Mouse (Mus musculus) heart, embryonic 16.5 days (tissue): ENCODE results near the gene Asic2. TPM values are rescaled to one million over a fixed set of nuclear protein-coding genes. Genes with fewer than 3 reads are reported as not detected.

Experiments used
- ATAC-seq: fragments of 200-750 bp; cut with Nextera tagmentation; replicated peaks from 2 replicates; pipeline ENCODE4 v1.8.0; 2017; ENCODE audit warnings: moderate number of reproducible peaks; ENCODE audit not compliant: insufficient read depth, low FRiP score; ENCODE audit errors: extremely low read depth
- H3K27ac ChIP-seq: fragments of 300-500 bp; sonication (generic); 2 replicates; pipeline ENCODE4 v1.5.1; 2014; ENCODE audit warnings: mild to moderate bottlenecking, low read length, control low read depth, moderate library complexity
- H3K27me3 ChIP-seq: fragments of 300-500 bp; sonication (generic); 2 replicates; pipeline ENCODE4 v1.6.1; 2014; ENCODE audit warnings: low read length, mixed read lengths; ENCODE audit not compliant: control insufficient read depth, insufficient read depth
- H3K36me3 ChIP-seq: fragments of 300-500 bp; sonication (generic); 2 replicates; pipeline ENCODE4 v1.6.1; 2014; ENCODE audit not compliant: control insufficient read depth, insufficient read depth
- H3K4me1 ChIP-seq: fragments of 300-500 bp; sonication (generic); 2 replicates; pipeline ENCODE4 v1.6.1; 2014; ENCODE audit warnings: low read length, mixed read lengths; ENCODE audit not compliant: control insufficient read depth, insufficient read depth
- H3K4me2 ChIP-seq: fragments of 300-500 bp; sonication (generic); 2 replicates; pipeline ENCODE4 v1.6.1; 2014; ENCODE audit warnings: low read depth, mild to moderate bottlenecking, control low read depth, low read length
- H3K4me3 ChIP-seq: fragments of 300-500 bp; sonication (generic); 2 replicates; pipeline ENCODE4 v1.5.1; 2014; ENCODE audit warnings: mild to moderate bottlenecking, control low read depth, low read length
- H3K9ac ChIP-seq: fragments of 300-500 bp; sonication (generic); 2 replicates; pipeline ENCODE4 v1.6.1; 2014; ENCODE audit warnings: low read length, control low read depth
- H3K9me3 ChIP-seq: fragments of 300-500 bp; sonication (generic); replicated peaks from 2 replicates; pipeline ENCODE4 v1.6.1; 2016; ENCODE audit warnings: low read length; ENCODE audit not compliant: control insufficient read depth
- WGBS: fragments of 180-500 bp; shearing (Covaris S2); extraction: QIAGEN DNeasy Blood & Tissue Kit; methylation state at CpG from one replicate; pipeline ENCODE4 v1.1.7; 2014; 5-methylcytosine and 5-hydroxymethylcytosine counted together
- polyA plus RNA-seq: library from polyadenylated mRNA; unstranded; fragments of >200 nt; fragmentation: Nextera tagmentation; extraction: Ambion mirVana; gene quantifications from 2 replicates; pipeline ENCODE4 v1.2.1, GENCODE M21; 2015

The Asic2 gene
- polyA plus RNA-seq, 1 experiment from 2014 or later = not detected

GRCm38 (mm10) chr11:80848131-80848530 is 1120.1 kb downstream of the Asic2 start:
- no peak for ATAC-seq
- no peaks in the 10 kb centered on the region for H3K9me3 ChIP-seq
- H3K9ac ChIP-seq = no peak overlapping the region
- H3K27me3 ChIP-seq = no peaks in the 10 kb centered on the region
- H3K36me3 ChIP-seq = no peaks in the 10 kb centered on the region
- 70% methylated on average over 5 of the region's 5 CpGs for WGBS
- no peak overlapping the region for H3K27ac ChIP-seq
- no peaks in the 10 kb centered on the region for H3K4me1 ChIP-seq
- H3K4me2 ChIP-seq = no peak overlapping the region
- no peak overlapping the region for H3K4me3 ChIP-seq

- 32% methylated on average over 3 of the region's 3 CpGs for WGBS
- H3K4me1 ChIP-seq = no peaks in the 10 kb centered on the region
- H3K36me3 ChIP-seq = no peaks in the 10 kb centered on the region
- no peaks in the 10 kb centered on the region for H3K27me3 ChIP-seq
- H3K4me3 ChIP-seq = no peak overlapping the region
- ATAC-seq = no peak
- no peak overlapping the region for H3K4me2 ChIP-seq
- no peak overlapping the region for H3K27ac ChIP-seq
- no peak overlapping the region for H3K9ac ChIP-seq
- H3K9me3 ChIP-seq = no peaks in the 10 kb centered on the region
These were observed 1122.1 kb downstream of the Asic2 start for GRCm38 (mm10) chr11:80846115-80846514.

- no peak overlapping the region for H3K4me3 ChIP-seq
- no peaks in the 10 kb centered on the region for H3K36me3 ChIP-seq
- H3K4me1 ChIP-seq = no peaks in the 10 kb centered on the region
- H3K4me2 ChIP-seq = no peak overlapping the region
- no peak for ATAC-seq
- no peak overlapping the region for H3K27ac ChIP-seq
- H3K9me3 ChIP-seq = no peaks in the 10 kb centered on the region
- H3K9ac ChIP-seq = no peak overlapping the region
- WGBS = 65% methylated on average over 7 of the region's 7 CpGs
- no peaks in the 10 kb centered on the region for H3K27me3 ChIP-seq
These were observed 1122.8 kb downstream of the Asic2 start for GRCm38 (mm10) chr11:80845486-80845885.

DNA sequence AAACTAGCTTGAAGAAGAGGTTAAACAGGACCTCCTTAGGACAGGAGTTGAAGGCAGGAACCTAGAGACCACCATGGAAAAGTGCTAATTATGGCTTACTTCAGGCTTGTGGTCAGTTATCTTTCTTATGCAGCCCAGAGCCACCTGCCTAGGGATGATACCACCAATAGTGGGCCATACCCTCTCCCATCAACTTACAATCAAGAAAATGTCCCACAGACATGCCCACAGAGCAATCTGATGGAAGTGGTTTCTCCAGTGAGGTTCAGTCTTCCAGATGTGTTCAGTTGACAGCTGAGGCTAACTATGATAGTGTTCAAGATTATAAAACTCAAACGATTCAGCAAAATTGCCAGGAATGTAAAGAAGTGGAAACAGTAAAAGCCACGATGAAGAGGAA is 1124.8 kb downstream of the Asic2 start:
- Histone ChIP-seq H3K9me3 (no peaks in the 10 kb centered on the region), H3K27me3 (no peaks in the 10 kb centered on the region), H3K4me3 (no peak overlapping the region), H3K4me2 (no peak overlapping the region), H3K36me3 (no peaks in the 10 kb centered on the region), H3K9ac (no peak overlapping the region), H3K27ac (no peak overlapping the region), H3K4me1 (no peaks in the 10 kb centered on the region)
- WGBS = 56% methylated on average over 2 of the region's 2 CpGs
- ATAC-seq = no peak

DNA sequence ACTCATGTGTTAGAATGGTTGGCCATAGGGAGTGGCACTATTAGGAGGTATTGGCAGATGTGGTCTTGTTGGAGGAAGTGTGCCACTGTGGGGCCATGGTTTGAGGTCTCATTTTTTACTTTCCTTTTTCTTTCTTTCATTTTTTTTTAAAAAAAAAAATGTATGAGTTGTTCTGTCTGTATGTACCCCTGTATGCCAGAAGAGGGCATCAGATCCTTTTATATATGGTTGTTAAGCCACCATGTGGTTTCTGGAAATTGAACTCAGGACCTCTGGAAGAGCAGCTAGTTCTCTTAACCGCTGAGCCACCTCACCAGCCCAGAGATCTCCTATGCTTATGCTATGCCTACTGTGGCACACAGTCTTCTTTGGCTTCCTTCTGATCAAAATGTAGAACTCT is 1129.5 kb downstream of the Asic2 start:
- 73% methylated on average over 1 of the region's 1 CpGs for WGBS
- no peaks in the 10 kb centered on the region for H3K36me3 ChIP-seq

DNA sequence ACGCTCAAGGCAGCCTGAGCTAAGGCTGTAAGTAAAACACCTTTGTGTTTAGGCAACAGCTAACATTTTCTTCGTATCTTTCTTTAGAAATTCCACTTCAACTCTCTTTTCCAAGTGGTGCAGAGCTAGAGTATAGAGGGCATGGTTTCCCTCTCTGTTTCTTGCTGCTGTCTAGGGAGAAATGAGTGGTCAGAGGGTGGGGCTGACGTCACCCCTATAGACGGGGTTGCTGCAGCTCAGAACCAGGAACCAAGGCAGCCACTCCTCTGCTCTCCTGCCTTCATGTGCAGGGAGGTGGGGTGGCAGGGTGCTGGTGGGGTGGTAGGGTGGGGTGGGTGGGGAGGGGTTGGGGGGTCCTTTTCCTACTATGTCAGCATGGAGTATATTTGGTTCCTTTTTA is 1132.4 kb downstream of the Asic2 start:
- whole genome bisulfite sequencing = 57% methylated on average over 4 of the region's 4 CpGs
- Histone ChIP-seq H3K9ac (no peak overlapping the region), H3K36me3 (no peaks in the 10 kb centered on the region), H3K9me3 (no peaks in the 10 kb centered on the region), H3K4me2 (no peak overlapping the region), H3K4me3 (no peak overlapping the region), H3K27me3 (no peaks in the 10 kb centered on the region), H3K27ac (no peak overlapping the region), H3K4me1 (no peaks in the 10 kb centered on the region)
- ATAC-seq = no peak

More for the DNA sequence above, 1129.5 kb downstream of the Asic2 start:
- ATAC-seq = no peak
- H3K9ac ChIP-seq = no peak overlapping the region
- H3K27me3 ChIP-seq = no peaks in the 10 kb centered on the region
- no peak overlapping the region for H3K27ac ChIP-seq
- no peak overlapping the region for H3K4me3 ChIP-seq
- no peaks in the 10 kb centered on the region for H3K4me1 ChIP-seq
- H3K9me3 ChIP-seq = no peaks in the 10 kb centered on the region
- no peak overlapping the region for H3K4me2 ChIP-seq

DNA sequence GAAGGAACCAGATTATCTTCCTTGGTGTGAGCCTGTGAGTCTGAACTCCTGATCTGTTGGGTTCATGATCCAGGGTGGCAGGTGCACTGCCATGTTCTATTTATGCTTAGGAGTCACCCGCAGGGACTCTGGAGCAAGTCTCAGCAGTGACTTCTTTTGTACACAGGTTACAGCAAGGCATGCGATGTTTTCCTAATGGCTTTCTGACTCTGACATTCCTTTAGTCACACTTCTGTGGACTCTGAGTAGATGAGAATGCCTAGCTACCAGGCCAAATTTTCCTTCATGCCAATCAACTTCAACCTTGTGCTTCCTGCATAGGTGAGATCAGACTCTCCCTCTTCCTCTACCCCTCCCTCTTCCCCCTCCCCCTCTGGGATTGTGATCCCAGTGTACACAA is 1132.9 kb downstream of the Asic2 start:
- Histone ChIP-seq H3K9ac (no peak overlapping the region), H3K4me1 (no peaks in the 10 kb centered on the region), H3K27me3 (no peaks in the 10 kb centered on the region), H3K4me3 (no peak overlapping the region), H3K36me3 (no peaks in the 10 kb centered on the region), H3K4me2 (no peak overlapping the region), H3K9me3 (no peaks in the 10 kb centered on the region), H3K27ac (no peak overlapping the region)
- no peak for ATAC-seq
- WGBS = 79% methylated on average over 2 of the region's 2 CpGs

Other genes with a start within 250 kb of the Asic2 start
- not detected in 2 replicates for gene 5530401A14Rik, start 107.8 kb downstream of the Asic2 start, polyA plus RNA-seq
- gene Ccl2, start 67.1 kb upstream of the Asic2 start, polyA plus RNA-seq = 9.1 and 12.3 TPM in 2 replicates
- gene Gm17268, start 70.1 kb upstream of the Asic2 start, polyA plus RNA-seq = not detected in 2 replicates
- 3.4 and 6.0 TPM in 2 replicates for gene Ccl7, start 77.3 kb upstream of the Asic2 start, polyA plus RNA-seq
- 3.3 and 5.0 TPM in 2 replicates for gene Ccl11, start 89.4 kb upstream of the Asic2 start, polyA plus RNA-seq
- 1.7 TPM in 2 replicates for gene Ccl12, start 133.4 kb upstream of the Asic2 start, polyA plus RNA-seq
- gene Ccl8, start 146.7 kb upstream of the Asic2 start, polyA plus RNA-seq = 0.32 and 1.0 TPM in 2 replicates